Mouse (Mus musculus) neutrophil, adult 5-6 weeks (primary cell): ENCODE measurements at regions not wholly inside any gene's neighbourhood (a gene's known extent, or its start where the extent isn't known, plus 50 kb on each side); places are given as distances from the start of the nearest gene placed in this dataset.

Source experiments
- ATAC-seq: fragments of 151-379, 151-347 bp; 2 replicates; pipeline ENCODE4 v1.8.0; 2017; ENCODE audit warnings: mild to moderate bottlenecking, moderate TSS enrichment; ENCODE audit not compliant: insufficient number of reproducible peaks, poor library complexity, low FRiP score, severe bottlenecking; ENCODE audit errors: extremely low read depth

- ATAC-seq, result no peak
Observed at GRCm38 (mm10) chr7:124941527-124941926, 502.9 kb upstream of the Kdm8 start.

GRCm38 (mm10) chr7:124946424-124946823, 498.1 kb upstream of the Kdm8 start:
- ATAC-seq, result no peak

- ATAC-seq, result no peak
Observed at GRCm38 (mm10) chr7:124957329-124957728, 487.1 kb upstream of the Kdm8 start.

- no peak for ATAC-seq
Observed at GRCm38 (mm10) chr7:124974870-124975488, 469.5 kb upstream of the Kdm8 start.

GRCm38 (mm10) chr7:124989456-124989855, 455.0 kb upstream of the Kdm8 start:
- ATAC-seq, result no peak

GRCm38 (mm10) chr7:124990695-124991094, 453.8 kb upstream of the Kdm8 start:
- no peak for ATAC-seq

- ATAC-seq, result no peak
Observed at GRCm38 (mm10) chr7:124996538-124996937, 447.9 kb upstream of the Kdm8 start.

- ATAC-seq, result no peak
Observed at GRCm38 (mm10) chr7:125000669-125001068, 443.8 kb upstream of the Kdm8 start.

- ATAC-seq, result no peak
Observed at GRCm38 (mm10) chr7:125005638-125006037, 438.8 kb upstream of the Kdm8 start.

GRCm38 (mm10) chr7:125019259-125019658, 425.2 kb upstream of the Kdm8 start:
- no peak for ATAC-seq

- no peak for ATAC-seq
Observed at GRCm38 (mm10) chr7:125024944-125025343, 419.5 kb upstream of the Kdm8 start.

GRCm38 (mm10) chr7:125033778-125034177, 410.7 kb upstream of the Kdm8 start:
- no peak for ATAC-seq

- no peak for ATAC-seq
Observed at GRCm38 (mm10) chr7:125034196-125034595, 410.3 kb upstream of the Kdm8 start.

GRCm38 (mm10) chr7:125036098-125036991, 408.1 kb upstream of the Kdm8 start:
- ATAC-seq, result no peak

- ATAC-seq, result no peak
Observed at GRCm38 (mm10) chr7:125038840-125039239, 405.6 kb upstream of the Kdm8 start.

GRCm38 (mm10) chr7:125055951-125056625, 388.4 kb upstream of the Kdm8 start:
- ATAC-seq, result no peak

- no peak for ATAC-seq
Observed at GRCm38 (mm10) chr7:125102464-125102863, 342.0 kb upstream of the Kdm8 start.

GRCm38 (mm10) chr7:125104011-125104410, 340.5 kb upstream of the Kdm8 start:
- ATAC-seq, result no peak

- ATAC-seq, result no peak
Observed at GRCm38 (mm10) chr7:125112820-125113273, 331.6 kb upstream of the Kdm8 start.
